Mouse (Mus musculus) hindbrain, embryonic 14.5 days (tissue): ENCODE measurements around the gene Car5b. TPM values are rescaled to one million over a fixed set of nuclear protein-coding genes. Genes with fewer than 3 reads are reported as not detected.
A peak's percentile ranks its signal among the peaks of the same experiment; 100 is the strongest.

Experiments
- ATAC-seq: fragments of 200-750 bp; cut with Nextera tagmentation; 2 replicates; pipeline ENCODE4 v1.8.0; 2017; ENCODE audit warnings: moderate number of reproducible peaks, mild to moderate bottlenecking, moderate TSS enrichment, moderate library complexity; ENCODE audit not compliant: low FRiP score
- DNase-seq: peaks from one replicate; pipeline ENCODE4 v3.0.0-alpha.2; 2015; ENCODE audit warnings: low spot score
- H3K27ac ChIP-seq: fragments of 300-500 bp; sonication (generic); 2 replicates; pipeline ENCODE4 v1.5.1; 2014; ENCODE audit warnings: mild to moderate bottlenecking, moderate library complexity
- H3K27me3 ChIP-seq: fragments of 300-500 bp; sonication (generic); 2 replicates; pipeline ENCODE4 v1.6.1; 2014; ENCODE audit warnings: mild to moderate bottlenecking, low read length, mixed read lengths; ENCODE audit not compliant: control insufficient read depth, insufficient read depth
- H3K36me3 ChIP-seq: fragments of 300-500 bp; sonication (generic); replicated peaks from 2 replicates; pipeline ENCODE4 v1.6.1; 2014; ENCODE audit not compliant: control insufficient read depth, insufficient read depth
- H3K4me1 ChIP-seq: fragments of 300-500 bp; sonication (generic); replicated peaks from 2 replicates; pipeline ENCODE4 v1.6.1; 2014; ENCODE audit warnings: antibody characterized with exemption, low read length, mixed read lengths; ENCODE audit not compliant: control insufficient read depth, insufficient read depth
- H3K4me2 ChIP-seq: fragments of 300-500 bp; sonication (generic); replicated peaks from 2 replicates; pipeline ENCODE4 v1.6.1; 2014; ENCODE audit warnings: mild to moderate bottlenecking, moderate library complexity
- H3K4me3 ChIP-seq: fragments of 300-500 bp; sonication (generic); replicated peaks from 2 replicates; pipeline ENCODE4 v1.5.1; 2014; ENCODE audit warnings: mild to moderate bottlenecking, low read length
- H3K9ac ChIP-seq: fragments of 300-500 bp; sonication (generic); 2 replicates; pipeline ENCODE4 v1.6.1; 2014
- H3K9me3 ChIP-seq: fragments of 300-500 bp; sonication (generic); 2 replicates; pipeline ENCODE4 v1.6.1; 2016; ENCODE audit warnings: low read length; ENCODE audit not compliant: control insufficient read depth
- WGBS: fragments of 180-500 bp; shearing (Covaris S2); extraction: QIAGEN DNeasy Blood & Tissue Kit; methylation state at CpG from one replicate; pipeline ENCODE4 v1.1.7; 2014; 5-methylcytosine and 5-hydroxymethylcytosine counted together
- polyA plus RNA-seq: library from polyadenylated mRNA; unstranded; fragments of >200 nt; fragmentation: Nextera tagmentation; extraction: Ambion mirVana; gene quantifications from 2 replicates; pipeline ENCODE4 v1.2.1, GENCODE M21; 2014

Car5b gene
- polyA plus RNA-seq = 0.95 and 1.1 TPM in 2 replicates

DNA sequence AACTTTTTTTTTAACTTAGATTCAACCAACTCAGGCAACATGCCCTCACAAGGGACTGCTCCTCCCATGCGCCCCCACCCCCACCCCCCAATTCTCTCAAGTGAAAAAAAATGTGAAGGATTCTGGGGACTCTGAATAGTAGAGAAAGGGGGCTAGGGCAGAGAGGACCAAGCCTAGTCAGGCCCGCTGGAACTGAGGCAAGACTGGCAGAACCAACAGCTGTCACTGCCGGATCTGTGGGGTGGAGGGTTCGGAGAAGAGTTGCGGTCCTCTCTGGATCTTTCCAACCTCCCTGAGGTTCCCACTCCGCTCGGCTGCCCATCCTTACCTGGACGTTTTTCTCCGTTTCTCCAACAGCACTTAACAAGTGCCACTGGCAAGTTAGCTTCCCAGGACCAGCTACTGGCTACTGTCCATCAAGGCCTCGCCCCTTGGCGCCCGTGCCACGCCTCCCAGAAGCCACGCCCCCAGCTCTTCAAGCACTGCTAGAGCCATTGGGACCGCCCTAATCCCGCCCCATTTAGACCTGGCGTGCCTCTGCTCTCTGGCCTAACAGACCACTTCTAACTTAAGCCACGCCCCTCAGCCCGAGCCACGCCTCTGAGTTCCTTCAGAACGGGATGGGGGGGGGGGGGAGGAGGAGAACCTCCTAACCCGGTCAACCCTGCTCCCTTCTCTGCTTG lies at the start of gene Car5b:
Gene Car5b, minus strand, starts transcription at position 391 of the 683 bp plus-strand sequence.
- H3K27me3 ChIP-seq = peaks cover 7% of the 10 kb centered on the region
- H3K9me3 ChIP-seq = no peaks in the 10 kb centered on the region
- peak; percentile 51 for DNase-seq
- WGBS = 25% methylated on average over 21 of the region's 22 CpGs
- H3K4me1 ChIP-seq = no peaks in the 10 kb centered on the region
- H3K4me3 ChIP-seq = peak within 1 kb of the TSS; percentile 23
- peak; percentile 84; the same call in 1 of the 2 replicates for ATAC-seq
- H3K36me3 ChIP-seq = no peaks in the 10 kb centered on the region
- H3K9ac ChIP-seq = no peak within 1 kb of the TSS
- peak within 1 kb of the TSS; percentile 50 for H3K4me2 ChIP-seq
- no peak within 1 kb of the TSS for H3K27ac ChIP-seq

DNA sequence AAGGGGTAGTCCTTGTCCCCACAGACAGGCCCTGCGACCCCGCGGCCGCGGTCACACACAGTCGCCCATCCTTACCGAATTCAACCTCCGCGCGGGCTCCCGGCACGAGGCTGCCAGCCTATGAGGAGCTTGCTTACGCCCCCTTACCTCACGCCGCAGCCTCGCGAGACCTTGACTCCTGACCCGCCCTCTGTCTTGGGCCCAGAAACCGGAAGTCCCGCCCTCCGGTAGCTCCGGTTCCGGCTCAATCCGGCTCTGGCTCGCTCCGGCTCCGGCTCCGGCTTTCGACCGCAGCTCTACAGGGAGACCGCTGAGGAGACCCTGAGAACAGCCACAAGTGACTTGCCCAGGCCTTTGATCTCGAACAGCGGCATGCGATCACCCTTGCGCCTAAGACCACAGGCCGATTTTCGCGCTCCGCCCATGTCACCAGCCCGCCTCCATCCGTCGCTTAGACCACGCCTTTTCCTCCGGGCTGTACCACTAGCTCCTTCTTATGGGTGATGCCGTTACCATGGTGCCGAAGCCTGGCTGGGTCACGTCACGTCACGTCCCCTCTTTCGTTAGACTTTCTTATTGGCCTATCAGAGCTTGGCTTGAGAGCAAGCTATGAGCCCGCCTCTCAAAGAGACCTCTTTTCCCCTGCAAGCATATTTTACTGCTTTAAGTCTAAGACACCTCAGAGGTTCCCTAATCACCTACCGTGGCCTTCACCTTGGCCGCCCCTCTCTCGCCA lies 48.4 kb upstream of the Car5b start, which contains the start of gene Siah1b:
Gene Siah1b, minus strand, starts transcription at position 454 of the 736 bp plus-strand sequence.
- H3K9me3 ChIP-seq = no peaks in the 10 kb centered on the region
- WGBS = 23% methylated on average over 54 of the region's 54 CpGs
- H3K4me1 ChIP-seq = 0 out of 2 replicates have a peak, but pooled peaks cover 4% of the 10 kb centered on the region
- H3K9ac ChIP-seq = peak within 1 kb of the TSS; percentile 70
- ATAC-seq (peak; percentile 99), DNase-seq (peak; percentile 86)
- peak within 1 kb of the TSS; percentile 75 for H3K4me2 ChIP-seq
- peaks cover 7% of the 10 kb centered on the region; the same call in 1 of the 2 replicates for H3K36me3 ChIP-seq
- peak within 1 kb of the TSS; percentile 92 for H3K27ac ChIP-seq
- peak within 1 kb of the TSS; percentile 50 for H3K4me3 ChIP-seq
- H3K27me3 ChIP-seq = peaks cover 4% of the 10 kb centered on the region; the same call in 1 of the 2 replicates

DNA sequence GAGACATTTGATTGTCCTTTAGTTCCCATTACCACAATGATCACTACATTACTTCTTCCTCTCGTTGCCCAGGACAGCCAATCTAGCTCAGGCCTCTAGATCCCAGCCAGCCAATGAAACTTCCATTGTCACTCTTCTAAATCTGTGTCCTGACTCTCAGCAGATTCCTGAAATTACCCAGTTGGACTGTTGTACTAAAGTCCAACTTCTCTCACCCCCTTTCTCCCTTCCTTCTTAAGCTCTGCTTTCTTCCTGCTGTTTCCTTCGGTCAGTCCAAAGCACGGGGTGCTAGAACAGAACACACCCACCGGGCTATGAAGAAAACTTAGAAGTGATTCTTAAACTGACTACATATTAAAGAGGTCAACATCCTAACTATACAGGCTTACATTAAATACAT lies 41.2 kb upstream of the Car5b start:
- Histone ChIP-seq H3K4me3 (no peak overlapping the region), H3K27me3 (no peaks in the 10 kb centered on the region; the same call in 1 of the 2 replicates), H3K4me2 (no peak overlapping the region), H3K4me1 (no peaks in the 10 kb centered on the region), H3K36me3 (peaks cover 7% of the 10 kb centered on the region; the same call in 1 of the 2 replicates), H3K9me3 (no peaks in the 10 kb centered on the region), H3K9ac (no peak overlapping the region), H3K27ac (no peak overlapping the region)
- ATAC-seq = no peak
- DNase-seq = no peak
- 94% methylated on average over 4 of the region's 4 CpGs for WGBS

DNA sequence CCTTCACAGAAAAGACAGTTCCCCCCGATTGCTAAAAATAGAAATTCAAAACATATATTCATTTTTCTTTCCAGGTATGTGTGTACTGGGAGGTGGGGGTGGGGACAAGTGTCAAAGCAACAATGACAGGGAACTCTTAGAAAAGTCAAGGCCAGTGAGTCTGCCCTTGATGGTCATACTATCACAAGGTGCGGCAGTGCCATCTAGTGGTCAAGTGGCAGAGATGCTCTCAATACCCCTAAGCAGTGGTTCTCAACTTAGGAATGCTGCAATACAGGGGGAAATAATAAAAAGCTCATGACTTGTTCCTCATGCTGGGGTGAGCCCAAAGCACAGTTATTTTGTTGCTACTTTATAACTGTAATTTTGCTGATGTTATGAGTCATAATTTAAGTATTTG lies 38.4 kb upstream of the Car5b start:
- 11% methylated on average over 2 of the region's 2 CpGs for WGBS
- H3K27me3 ChIP-seq = no peaks in the 10 kb centered on the region; the same call in 1 of the 2 replicates
- no peak overlapping the region for H3K27ac ChIP-seq
- H3K36me3 ChIP-seq = no peaks in the 10 kb centered on the region; the same call in 1 of the 2 replicates
- peak; percentile 81 for DNase-seq
- no peaks in the 10 kb centered on the region for H3K4me1 ChIP-seq
- no peak overlapping the region for H3K9ac ChIP-seq
- ATAC-seq = peak; percentile 71; the same call in 1 of the 2 replicates
- H3K4me2 ChIP-seq = no peak overlapping the region
- no peaks in the 10 kb centered on the region for H3K9me3 ChIP-seq
- no peak overlapping the region for H3K4me3 ChIP-seq

DNA sequence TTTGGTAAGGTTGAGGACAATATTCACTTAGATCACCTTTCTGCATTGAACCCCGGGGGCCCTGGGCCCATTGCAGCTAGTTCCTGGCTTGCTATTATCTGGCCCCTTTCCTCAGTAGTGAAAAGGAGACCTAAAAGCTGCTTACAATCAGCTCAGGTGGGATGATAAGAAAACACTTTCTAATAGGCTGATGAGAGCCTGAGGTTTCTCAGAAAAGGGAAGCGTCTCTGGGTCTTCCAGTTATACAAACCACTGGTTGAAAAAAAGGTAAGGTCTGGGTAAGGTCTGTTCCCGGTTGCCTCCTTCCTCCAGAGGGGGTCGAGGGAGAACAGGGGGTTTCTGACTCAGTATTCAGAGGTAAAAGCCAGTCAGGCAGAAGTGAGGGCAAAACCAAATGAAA lies 31.3 kb upstream of the Car5b start:
- no peak overlapping the region for H3K4me2 ChIP-seq
- no peak overlapping the region for H3K27ac ChIP-seq
- ATAC-seq = no peak
- H3K4me3 ChIP-seq = no peak overlapping the region
- H3K27me3 ChIP-seq = no peaks in the 10 kb centered on the region
- 69% methylated on average over 4 of the region's 4 CpGs for WGBS
- DNase-seq = no peak
- no peak overlapping the region for H3K9ac ChIP-seq
- no peaks in the 10 kb centered on the region for H3K36me3 ChIP-seq
- H3K4me1 ChIP-seq = no peaks in the 10 kb centered on the region
- H3K9me3 ChIP-seq = no peaks in the 10 kb centered on the region

DNA sequence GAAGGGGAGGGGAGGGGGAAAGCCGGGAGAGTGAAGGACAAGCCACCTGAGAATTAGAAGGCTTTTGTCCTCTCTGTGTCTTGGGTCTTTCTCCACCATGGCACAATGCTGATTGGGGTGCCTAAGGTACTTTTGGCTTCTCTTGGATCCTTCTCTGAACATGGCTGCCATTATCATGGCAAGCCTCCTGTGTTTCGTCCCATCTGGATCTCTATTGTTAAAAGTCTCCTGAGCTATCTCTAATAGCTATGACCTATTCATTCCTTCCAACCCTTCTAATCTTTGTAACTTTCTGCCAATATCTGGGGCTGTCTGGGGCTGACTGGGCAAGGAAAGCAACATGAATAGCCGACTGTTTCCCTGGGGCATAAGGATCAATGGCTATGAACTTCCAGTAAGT lies 30.7 kb upstream of the Car5b start:
- H3K4me1 ChIP-seq = no peaks in the 10 kb centered on the region
- no peak for DNase-seq
- H3K27me3 ChIP-seq = no peaks in the 10 kb centered on the region
- no peak overlapping the region for H3K4me3 ChIP-seq
- WGBS = 86% methylated on average over 3 of the region's 3 CpGs
- H3K4me2 ChIP-seq = no peak overlapping the region
- ATAC-seq = no peak
- H3K36me3 ChIP-seq = no peaks in the 10 kb centered on the region
- H3K27ac ChIP-seq = no peak overlapping the region
- no peak overlapping the region for H3K9ac ChIP-seq
- no peaks in the 10 kb centered on the region for H3K9me3 ChIP-seq

DNA sequence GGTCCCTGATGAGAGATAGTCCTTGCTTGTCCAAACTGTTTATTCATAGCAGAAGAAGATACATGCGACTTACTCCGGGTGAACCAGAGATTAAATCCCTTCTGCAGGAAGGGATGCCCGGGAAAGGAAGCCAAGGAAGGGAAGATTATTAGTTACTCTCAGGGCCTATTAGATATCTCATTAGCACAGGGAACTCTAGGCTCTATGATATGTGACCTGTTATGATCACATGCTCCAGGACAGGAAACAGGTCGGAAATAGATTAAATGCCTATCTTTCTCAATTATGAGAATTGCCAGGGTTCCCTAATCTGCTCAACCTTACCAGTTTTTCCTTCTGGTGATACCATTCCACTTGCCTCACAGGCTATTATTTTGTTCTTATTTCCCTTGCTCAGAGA lies 27.9 kb upstream of the Car5b start:
- ATAC-seq = no peak
- Histone ChIP-seq H3K9ac (no peak overlapping the region), H3K4me3 (no peak overlapping the region), H3K4me1 (no peaks in the 10 kb centered on the region), H3K4me2 (no peak overlapping the region), H3K36me3 (no peaks in the 10 kb centered on the region), H3K9me3 (no peaks in the 10 kb centered on the region), H3K27me3 (no peaks in the 10 kb centered on the region), H3K27ac (no peak overlapping the region)
- 93% methylated on average over 4 of the region's 4 CpGs for WGBS
- DNase-seq = no peak

DNA sequence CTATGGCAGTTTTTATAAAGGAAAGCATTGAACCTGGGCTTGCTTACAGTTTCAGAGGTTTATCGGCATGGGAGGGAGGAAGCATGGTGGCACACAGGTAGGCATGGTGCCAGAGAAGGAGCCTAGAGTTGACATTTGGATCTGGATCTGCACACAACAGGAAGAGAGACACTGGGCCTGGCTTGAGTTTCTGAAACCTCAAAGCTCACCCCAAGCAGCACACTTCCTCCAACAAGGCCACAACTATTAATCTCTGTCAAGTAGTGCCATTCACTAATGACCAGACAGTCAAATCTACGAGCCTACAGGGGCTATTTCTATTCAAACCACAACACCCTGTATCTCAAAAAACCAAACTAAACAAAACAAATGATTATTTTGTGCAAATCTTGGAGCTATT lies 18.9 kb upstream of the Car5b start:
- Histone ChIP-seq H3K4me1 (no peaks in the 10 kb centered on the region), H3K9ac (no peak overlapping the region), H3K27ac (no peak overlapping the region), H3K36me3 (no peaks in the 10 kb centered on the region), H3K9me3 (no peaks in the 10 kb centered on the region), H3K27me3 (no peaks in the 10 kb centered on the region; the same call in 1 of the 2 replicates), H3K4me3 (no peak overlapping the region), H3K4me2 (no peak overlapping the region)
- 81% methylated on average over 2 of the region's 2 CpGs for WGBS
- DNase-seq (no peak), ATAC-seq (no peak)

DNA sequence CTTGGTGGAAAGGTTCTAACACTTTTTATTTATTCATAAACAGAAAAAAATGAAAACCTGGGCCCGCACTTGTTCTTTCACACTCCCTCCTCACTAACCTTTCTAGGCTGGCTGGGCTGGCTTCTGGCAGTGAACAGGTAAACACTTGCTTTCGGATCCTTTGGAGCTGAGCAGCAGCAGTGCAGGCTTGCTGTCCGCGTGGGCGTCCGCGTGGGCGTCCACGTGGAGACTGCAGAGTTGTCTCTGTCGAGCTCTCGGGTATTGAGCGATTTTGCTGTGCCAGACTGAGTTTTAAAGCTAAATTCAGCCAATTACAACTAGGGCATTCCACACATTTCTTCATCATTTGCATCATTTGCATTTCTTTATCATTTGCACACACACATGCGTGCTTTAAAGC lies 14.3 kb upstream of the Car5b start:
- Histone ChIP-seq H3K4me2 (no peak overlapping the region), H3K27ac (no peak overlapping the region), H3K9me3 (no peaks in the 10 kb centered on the region), H3K27me3 (no peaks in the 10 kb centered on the region), H3K9ac (no peak overlapping the region), H3K36me3 (no peaks in the 10 kb centered on the region), H3K4me1 (no peaks in the 10 kb centered on the region), H3K4me3 (no peak overlapping the region)
- DNase-seq = no peak
- ATAC-seq = no peak
- WGBS = 71% methylated on average over 13 of the region's 13 CpGs
